Mouse (Mus musculus) stomach, postnatal 0 days (tissue): ENCODE measurements at regions not wholly inside any gene's neighbourhood (a gene's known extent, or its start where the extent isn't known, plus 50 kb on each side); places are given as distances from the start of the nearest gene placed in this dataset.

ENCODE experiments used
- CTCF ChIP-seq: IDR thresholded peaks from 2 replicates; pipeline ENCODE4 v1.5.1; 2016; ENCODE audit warnings: antibody characterized with exemption, low read depth, mild to moderate bottlenecking, moderate library complexity
- EP300 ChIP-seq: optimal IDR thresholded peaks from 2 replicates; pipeline ENCODE3; 2016; ENCODE audit warnings: antibody characterized with exemption

DNA sequence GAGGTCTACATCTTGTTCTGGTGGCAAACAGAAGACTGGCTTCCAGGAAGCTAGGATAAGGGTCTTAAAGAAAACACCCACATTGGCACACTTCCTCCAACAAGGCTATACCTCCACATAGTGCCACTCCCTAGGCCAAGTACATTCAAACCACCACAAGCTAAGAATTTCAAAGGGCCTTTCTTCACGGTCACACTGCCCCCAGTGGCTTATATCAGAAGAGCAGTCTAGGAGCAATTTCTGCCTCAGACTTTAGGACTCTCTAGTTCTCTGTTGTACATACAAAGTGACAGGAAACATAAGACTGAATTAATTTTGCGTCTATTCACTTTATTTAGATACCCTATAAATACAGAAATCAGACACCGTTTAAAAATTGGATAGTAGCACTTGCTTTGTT lies 175.7 kb upstream of the Nwd2 start:
- TF ChIP-seq CTCF, result peak; percentile 51
- TF ChIP-seq EP300, result no peak
